Mouse (Mus musculus) small intestine, adult 2 months (tissue): ENCODE measurements around the gene Timp2.

Source experiments
- CTCF ChIP-seq: fragments of 200-500 bp; IDR thresholded peaks from 2 replicates; pipeline ENCODE4 v1.5.1; 2012; ENCODE audit warnings: low read depth, mild to moderate bottlenecking, control low read depth, inconsistent platforms, low read length, moderate library complexity, mixed read lengths; ENCODE audit not compliant: insufficient replicate concordance, insufficient read length; ENCODE audit errors: extremely low read depth
- POLR2A ChIP-seq: fragments of 200-500 bp; IDR thresholded peaks from 2 replicates; pipeline ENCODE4 v1.6.1; 2012; ENCODE audit warnings: low read depth, mild to moderate bottlenecking, control low read depth, inconsistent platforms, low read length, moderate library complexity

DNA sequence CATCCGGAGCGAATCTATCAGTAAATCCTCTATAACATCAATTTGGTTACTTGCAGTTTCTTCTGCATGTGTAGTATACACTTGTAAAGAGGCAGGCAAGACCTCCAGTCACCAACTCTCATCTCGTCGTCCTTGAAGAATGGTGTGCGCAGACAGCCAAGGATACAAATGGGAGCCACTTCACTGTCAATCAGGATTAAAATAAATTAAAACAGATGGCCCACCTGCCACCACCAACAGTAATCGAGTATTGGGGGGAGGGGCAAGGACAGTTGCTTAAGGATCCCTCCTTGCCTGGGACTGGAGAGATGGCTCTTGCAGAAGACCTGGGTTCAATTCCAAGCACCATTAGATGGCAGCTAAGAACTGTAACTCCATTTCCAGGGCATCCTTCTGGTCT, 62.9 kb downstream of the Timp2 start:
- TF ChIP-seq CTCF: no peak
- TF ChIP-seq POLR2A: no peak
